Mouse (Mus musculus): ENCODE measurements at regions not wholly inside any gene's neighbourhood (a gene's known extent, or its start where the extent isn't known, plus 50 kb on each side); places are given as distances from the start of the nearest gene placed in this dataset.

GRCm38 (mm10) chr2:138183722-138184121 lies 72.6 kb upstream of the Btbd3 start:
- DNase-seq: no peak

- no peak for DNase-seq
Observed at GRCm38 (mm10) chr2:138184866-138185265, 71.5 kb upstream of the Btbd3 start.

GRCm38 (mm10) chr2:138186700-138187099 lies 69.7 kb upstream of the Btbd3 start:
- no peak for DNase-seq

GRCm38 (mm10) chr2:138193529-138193928 lies 62.8 kb upstream of the Btbd3 start:
- no peak for DNase-seq

- DNase-seq: peak; percentile 8
Observed at GRCm38 (mm10) chr2:138199016-138199415, 57.3 kb upstream of the Btbd3 start.
